Mouse (Mus musculus) layer of hippocampus, adult 6 months (tissue): ENCODE measurements around the gene Chit1. TPM values are rescaled to one million over a fixed set of nuclear protein-coding genes. Genes with fewer than 3 reads are reported as not detected.

ENCODE experiments used
- long read RNA-seq, 2 experiments: library from polyadenylated mRNA; unstranded; transcript quantifications; one replicate each; pipeline ENCODE4 v2.0.0; 2019 to 2020
- polyA plus RNA-seq: library from polyadenylated mRNA; unstranded; fragments of <200 nt; fragmentation: Nextera tagmentation; gene quantifications from 2 replicates; pipeline ENCODE4 v1.2.3, GENCODE M21; 2021

Gene Chit1
- 0.24 TPM in 1 of 2 replicates, not detected in the other for polyA plus RNA-seq
- long read RNA-seq, experiment 1: 0 reads
- long read RNA-seq, experiment 2: 0 reads

DNA sequence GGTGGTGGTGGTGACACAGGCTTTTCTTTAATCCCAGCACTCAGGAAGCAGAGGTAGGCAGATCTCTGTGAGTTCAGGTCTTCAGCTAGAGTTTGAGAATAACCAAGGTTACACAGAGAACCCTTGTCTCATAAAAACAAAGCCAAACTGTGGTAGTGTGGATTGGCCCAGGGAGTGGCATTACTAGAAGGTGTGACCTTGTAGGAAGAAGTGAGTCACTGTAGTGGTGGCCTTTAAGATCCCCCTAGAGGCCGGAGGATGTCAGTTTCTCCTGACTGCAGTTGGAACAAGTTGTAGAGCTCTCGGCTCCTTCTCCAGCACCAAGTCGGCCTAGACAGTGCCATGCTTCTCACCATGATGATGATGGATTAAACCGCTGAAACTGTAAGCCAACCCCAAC, at the start of gene Chit1:
Chit1 (plus strand) TSS at position 264 of the 400 bp plus-strand sequence.

DNA sequence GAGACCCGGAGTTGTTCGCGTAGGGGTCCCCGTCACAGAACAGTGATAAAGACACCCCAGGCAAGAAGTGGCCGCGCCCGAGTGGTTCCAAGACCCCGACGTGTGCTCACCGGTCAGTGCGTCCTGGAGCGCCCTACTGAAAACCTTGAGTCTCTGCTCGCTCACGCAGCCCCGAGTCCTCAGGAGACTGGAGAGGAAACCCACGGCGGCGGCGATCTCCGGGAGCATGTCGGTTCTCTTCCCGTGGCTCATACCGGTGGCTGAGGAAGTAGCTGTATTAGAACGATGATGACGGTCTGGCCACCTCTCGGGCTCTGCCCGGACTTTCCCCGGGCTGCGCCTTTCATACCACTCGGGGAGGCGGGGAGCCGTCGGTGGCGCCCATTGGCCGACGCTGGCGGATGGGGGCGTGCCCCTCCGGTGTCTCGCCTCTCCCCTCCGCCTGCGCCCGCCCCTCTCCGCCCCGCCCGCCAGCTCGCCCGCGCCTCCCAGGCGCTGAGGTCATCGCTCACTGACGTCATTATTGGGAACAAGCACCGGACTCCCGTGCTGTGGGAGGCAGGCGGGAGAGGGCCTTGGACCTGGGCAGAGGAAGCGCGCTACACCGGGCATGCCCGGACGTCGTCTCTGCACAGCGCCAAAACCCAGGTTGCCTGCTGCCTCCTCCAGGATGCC, 32.1 kb upstream of the Chit1 start, which contains the start of gene Btg2:
Btg2 (minus strand) TSS at position 319 of the 675 bp plus-strand sequence.

DNA sequence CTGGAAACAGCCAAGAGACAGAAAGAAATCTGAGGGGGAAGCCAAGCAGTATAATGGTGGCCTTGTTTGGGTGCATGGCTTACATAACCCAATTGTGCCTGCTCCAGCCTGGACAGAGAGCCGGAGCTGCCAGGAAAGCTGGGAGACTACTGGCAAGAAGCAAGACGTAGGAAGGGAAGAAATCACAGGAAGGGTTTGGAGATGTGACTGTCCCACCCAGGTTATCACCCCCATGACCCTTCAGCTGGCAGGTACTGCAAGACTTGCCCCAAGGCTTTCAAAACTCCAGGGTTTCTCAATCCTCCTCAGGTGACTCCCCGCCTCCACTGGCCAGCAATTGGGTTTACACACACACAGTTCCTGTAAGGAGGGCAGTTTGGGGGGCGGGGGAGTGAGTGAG, 71.0 kb downstream of the Chit1 start, which contains the start of gene Chil1:
Chil1 (plus strand) TSS at position 152 of the 400 bp plus-strand sequence.

DNA sequence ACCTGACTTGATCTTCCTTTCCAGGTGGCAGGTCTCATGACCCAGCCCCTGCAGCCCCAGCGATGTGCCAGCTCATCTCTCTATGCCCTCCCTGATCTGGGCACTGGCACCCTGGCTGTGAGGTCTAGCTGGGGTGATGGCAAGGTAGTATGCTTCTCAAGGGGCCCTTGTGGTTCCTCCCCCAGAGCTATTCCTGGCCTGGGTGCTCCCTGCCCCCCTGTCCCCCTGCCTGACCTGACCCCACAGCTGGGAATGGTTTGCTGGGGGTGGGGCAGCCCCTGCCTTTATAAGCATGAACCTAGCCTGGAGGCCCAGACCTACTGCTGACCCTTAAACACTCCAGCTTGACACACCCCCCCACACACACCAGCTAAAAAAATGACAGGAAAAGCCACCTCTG, 82.1 kb downstream of the Chit1 start, which contains the start of gene Mybph:
Mybph (plus strand) TSS at position 323 of the 400 bp plus-strand sequence.

Other genes with a start within 250 kb of the Chit1 start
- gene Optc, start 203.2 kb upstream of the Chit1 start, polyA plus RNA-seq: 1.4 and 1.8 TPM in 2 replicates
- 37.4 and 56.3 TPM in 2 replicates for gene Prelp, start 189.8 kb upstream of the Chit1 start, polyA plus RNA-seq
- gene Fmod, start 74.0 kb upstream of the Chit1 start, polyA plus RNA-seq: 1.9 and 3.9 TPM in 2 replicates
- gene Btg2, start 32.1 kb upstream of the Chit1 start, polyA plus RNA-seq: 10.3 and 18.0 TPM in 2 replicates
- gene Chil1, start 70.9 kb downstream of the Chit1 start, polyA plus RNA-seq: 20.0 and 24.7 TPM in 2 replicates
- 0.10 and 0.19 TPM in 2 replicates for gene Mybph, start 82.2 kb downstream of the Chit1 start, polyA plus RNA-seq
- 96.7 and 125 TPM in 2 replicates for gene Adora1, start 124.2 kb downstream of the Chit1 start, polyA plus RNA-seq
- gene Myog, start 178.7 kb downstream of the Chit1 start, polyA plus RNA-seq: not detected in 2 replicates
- 17.2 TPM in 2 replicates for gene Ppfia4, start 221.7 kb downstream of the Chit1 start, polyA plus RNA-seq